Mouse (Mus musculus): ENCODE measurements at regions not wholly inside any gene's neighbourhood (a gene's known extent, or its start where the extent isn't known, plus 50 kb on each side); places are given as distances from the start of the nearest gene placed in this dataset.

DNA sequence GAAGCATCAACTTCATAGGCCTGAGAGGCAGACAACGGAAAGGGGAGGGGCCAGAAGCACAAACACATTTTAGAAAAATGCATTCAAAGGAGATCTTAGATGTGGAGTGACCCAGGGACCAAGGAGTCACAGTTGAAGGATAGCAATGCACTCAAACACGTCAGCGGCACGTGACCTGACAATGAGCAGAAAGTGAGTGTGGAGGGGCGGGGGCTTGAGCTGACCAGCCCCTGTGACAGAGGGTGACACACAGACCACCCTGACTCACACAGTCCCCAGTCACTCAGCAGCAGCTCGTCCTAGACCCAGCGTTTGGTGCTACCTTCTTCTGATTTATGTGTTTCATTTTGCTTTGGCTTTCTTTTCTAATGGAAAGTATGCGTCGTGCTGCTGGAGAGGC is 1111.5 kb downstream of the Synb start:
- Histone ChIP-seq H3K4me3 (ENCODE audit: low read length) (no peak overlapping the region), H3K9ac (ENCODE audit: low read depth, low read length) (no peak overlapping the region), H3K9me3 (ENCODE audit: control insufficient read depth, low read length) (no peaks in the 10 kb centered on the region), H3K4me2 (replicated peaks; ENCODE audit: low read depth, low read length) (no peak overlapping the region), H3K4me1 (ENCODE audit: control insufficient read depth, insufficient read depth, low read length) (no peaks in the 10 kb centered on the region), H3K27me3 (ENCODE audit: control insufficient read depth, insufficient read depth, low read length) (no peaks in the 10 kb centered on the region), H3K27ac (ENCODE audit: low read depth, low read length) (no peak overlapping the region), H3K36me3 (ENCODE audit: control insufficient read depth, insufficient read depth, low read length) (no peaks in the 10 kb centered on the region)
- WGBS, result 61% methylated on average over 9 of the region's 9 CpGs
- no peak for ATAC-seq (ENCODE audit: low FRiP score, low TSS enrichment)

DNA sequence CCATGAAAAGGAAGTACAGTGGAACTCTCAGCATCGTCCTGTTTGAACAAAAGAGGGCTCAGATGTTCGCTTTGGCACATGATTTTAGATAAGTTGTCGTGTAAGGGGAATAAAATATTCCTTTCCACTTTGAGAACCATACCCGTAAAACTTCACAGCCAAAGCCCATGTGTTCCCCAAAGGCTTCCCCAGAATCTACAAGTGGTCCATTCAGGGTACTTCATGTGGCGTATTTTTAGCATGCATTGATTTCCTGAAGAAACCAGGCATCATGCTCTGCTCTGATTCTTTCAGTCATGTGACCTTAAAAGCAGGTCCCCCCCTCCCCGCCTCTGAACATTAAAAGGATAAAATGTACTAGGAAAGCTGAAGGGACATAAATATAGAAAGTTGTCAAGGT is 1112.9 kb downstream of the Synb start:
- no peaks in the 10 kb centered on the region for H3K4me1 ChIP-seq (ENCODE audit: control insufficient read depth, insufficient read depth, low read length)

More for the DNA sequence above, 1112.9 kb downstream of the Synb start:
- no peak overlapping the region for H3K27ac ChIP-seq (ENCODE audit: low read depth, low read length)
- no peak for ATAC-seq (ENCODE audit: low FRiP score, low TSS enrichment)
- H3K9ac ChIP-seq (ENCODE audit: low read depth, low read length), result no peak overlapping the region
- 84% methylated on average over 6 of the region's 6 CpGs for WGBS
- no peak overlapping the region for H3K4me2 ChIP-seq (replicated peaks; ENCODE audit: low read depth, low read length)
- no peaks in the 10 kb centered on the region for H3K27me3 ChIP-seq (ENCODE audit: control insufficient read depth, insufficient read depth, low read length)
- no peaks in the 10 kb centered on the region for H3K9me3 ChIP-seq (ENCODE audit: control insufficient read depth, low read length)
- no peaks in the 10 kb centered on the region for H3K36me3 ChIP-seq (ENCODE audit: control insufficient read depth, insufficient read depth, low read length)
- H3K4me3 ChIP-seq (ENCODE audit: low read length), result no peak overlapping the region
